Mouse (Mus musculus) C2C12 (cell line): Measurements from ENCODE around the gene Ctdspl. TPM values are rescaled to one million over a fixed set of nuclear protein-coding genes. Genes with fewer than 3 reads are reported as not detected.
A peak's percentile ranks its signal among the peaks of the same experiment; 100 is the strongest.

Experiments used
- H3K27me3 ChIP-seq: one replicate; pipeline ENCODE4 v1.6.1; 2011; ENCODE audit not compliant: control insufficient read depth, insufficient read depth, insufficient read length
- H3K36me3 ChIP-seq: one replicate; pipeline ENCODE4 v1.6.1; 2011; ENCODE audit not compliant: control insufficient read depth, insufficient read depth
- H3K4me3 ChIP-seq: one replicate; pipeline ENCODE4 v1.5.1; 2011; ENCODE audit warnings: mild to moderate bottlenecking, control low read depth; ENCODE audit not compliant: poor library complexity, insufficient read depth, severe bottlenecking
- H3K79me2 ChIP-seq: one replicate; pipeline ENCODE4 v1.6.1; 2011; ENCODE audit not compliant: control insufficient read depth, insufficient read depth
- H3K79me3 ChIP-seq: one replicate; pipeline ENCODE4 v1.6.1; 2011; ENCODE audit warnings: low read depth, control low read depth
- H3ac ChIP-seq: one replicate; pipeline ENCODE3; 2011; ENCODE audit warnings: low read depth; ENCODE audit not compliant: control insufficient read depth, insufficient read length
- CEBPB ChIP-seq: IDR thresholded peaks from one replicate; pipeline ENCODE4 v1.6.1; 2011; ENCODE audit warnings: low read depth, mild to moderate bottlenecking, control low read depth, moderate library complexity
- CTCF ChIP-seq: IDR thresholded peaks from one replicate; pipeline ENCODE4 v1.5.1; 2011; ENCODE audit not compliant: control insufficient read depth, insufficient read depth, insufficient read length
- FOSL1 ChIP-seq: IDR thresholded peaks from one replicate; pipeline ENCODE4 v1.8.0; 2011; ENCODE audit warnings: mild to moderate bottlenecking, low read length; ENCODE audit not compliant: poor library complexity, insufficient read depth, severe bottlenecking
- MAX ChIP-seq: IDR thresholded peaks from one replicate; pipeline ENCODE4 v1.6.1; 2011; ENCODE audit warnings: mild to moderate bottlenecking, control low read depth
- MYOD1 ChIP-seq: IDR thresholded peaks from one replicate; pipeline ENCODE4 v1.6.1; 2011; ENCODE audit warnings: low read depth; ENCODE audit not compliant: control insufficient read depth, insufficient read length
- MYOG ChIP-seq: IDR thresholded peaks from one replicate; pipeline ENCODE4 v1.6.1; 2011; ENCODE audit not compliant: control insufficient read depth, insufficient read length; ENCODE audit errors: extremely low read depth
- USF1 ChIP-seq: IDR thresholded peaks from one replicate; pipeline ENCODE4 v1.6.1; 2011; ENCODE audit warnings: low read depth, mild to moderate bottlenecking, control low read depth, moderate library complexity
- polyA plus RNA-seq: library from polyadenylated mRNA; unstranded; fragments of >200 nt; fragmentation: generic; extraction: Trizol; gene quantifications from one replicate; pipeline ENCODE4 v1.2.1, GENCODE M21; 2012; ENCODE audit warnings: missing spikeins

Gene Ctdspl
- polyA plus RNA-seq, 1 experiment: 5.6 TPM

GRCm38 (mm10) chr9:119000196-119000595, 73.9 kb downstream of the Ctdspl start:
- no peaks in the 10 kb centered on the region for H3K36me3 ChIP-seq
- no peak overlapping the region for H3K4me3 ChIP-seq
- no peak overlapping the region for H3ac ChIP-seq

GRCm38 (mm10) chr9:119002267-119002666, 76.0 kb downstream of the Ctdspl start:
- Histone ChIP-seq H3K27me3 (no peaks in the 10 kb centered on the region), H3K79me3 (peaks cover 2% of the 10 kb centered on the region), H3K36me3 (no peaks in the 10 kb centered on the region), H3K79me2 (peaks cover 14% of the 10 kb centered on the region), H3K4me3 (no peak overlapping the region), H3ac (no peak overlapping the region)
- TF ChIP-seq MAX: no peak
- TF ChIP-seq CEBPB: peak; percentile 16

More at GRCm38 (mm10) chr9:119000196-119000595, 73.9 kb downstream of the Ctdspl start:
- Histone ChIP-seq H3K79me2 (peaks cover 14% of the 10 kb centered on the region), H3K27me3 (no peaks in the 10 kb centered on the region), H3K79me3 (peaks cover 2% of the 10 kb centered on the region)
- TF ChIP-seq MYOG: no peak
- TF ChIP-seq USF1: no peak
- TF ChIP-seq CTCF: no peak

- Histone ChIP-seq H3K4me3 (no peak overlapping the region), H3K79me2 (peaks cover 14% of the 10 kb centered on the region), H3ac (no peak overlapping the region), H3K27me3 (no peaks in the 10 kb centered on the region), H3K79me3 (no peaks in the 10 kb centered on the region), H3K36me3 (no peaks in the 10 kb centered on the region)
- TF ChIP-seq MYOD1: no peak
- no peak for TF ChIP-seq CTCF
- no peak for TF ChIP-seq MYOG
- TF ChIP-seq USF1: no peak
- TF ChIP-seq FOSL1: no peak
- no peak for TF ChIP-seq MAX
- TF ChIP-seq CEBPB: no peak
Observed at GRCm38 (mm10) chr9:119003990-119004702, 77.9 kb downstream of the Ctdspl start.

GRCm38 (mm10) chr9:119004703-119005076, 78.4 kb downstream of the Ctdspl start:
- no peaks in the 10 kb centered on the region for H3K27me3 ChIP-seq
- H3ac ChIP-seq: no peak overlapping the region
- no peaks in the 10 kb centered on the region for H3K79me3 ChIP-seq
- H3K36me3 ChIP-seq: no peaks in the 10 kb centered on the region
- peaks cover 14% of the 10 kb centered on the region for H3K79me2 ChIP-seq
- TF ChIP-seq CTCF: no peak
- no peak for TF ChIP-seq CEBPB
- TF ChIP-seq MYOD1: no peak
- no peak for TF ChIP-seq FOSL1
- no peak for TF ChIP-seq MAX
- TF ChIP-seq MYOG: no peak
- no peak for TF ChIP-seq USF1
- H3K4me3 ChIP-seq: no peak overlapping the region

GRCm38 (mm10) chr9:119005303-119006029, 79.2 kb downstream of the Ctdspl start:
- Histone ChIP-seq H3K27me3 (no peaks in the 10 kb centered on the region), H3ac (no peak overlapping the region)
- no peak for TF ChIP-seq MYOG
- no peak for TF ChIP-seq MYOD1
- no peak for TF ChIP-seq MAX
- TF ChIP-seq CEBPB: no peak
- TF ChIP-seq CTCF: no peak
- TF ChIP-seq FOSL1: no peak
- TF ChIP-seq USF1: no peak

GRCm38 (mm10) chr9:119007266-119007665, 81.0 kb downstream of the Ctdspl start:
- Histone ChIP-seq H3K27me3 (no peaks in the 10 kb centered on the region), H3ac (no peak overlapping the region), H3K79me2 (peaks cover 14% of the 10 kb centered on the region), H3K4me3 (no peak overlapping the region), H3K36me3 (no peaks in the 10 kb centered on the region), H3K79me3 (no peaks in the 10 kb centered on the region)
- TF ChIP-seq FOSL1: no peak
- no peak for TF ChIP-seq USF1
- TF ChIP-seq MYOG: no peak
- no peak for TF ChIP-seq CTCF
- TF ChIP-seq MAX: no peak
- no peak for TF ChIP-seq CEBPB
- TF ChIP-seq MYOD1: no peak

More at GRCm38 (mm10) chr9:119005303-119006029, 79.2 kb downstream of the Ctdspl start:
- Histone ChIP-seq H3K79me3 (no peaks in the 10 kb centered on the region), H3K79me2 (peaks cover 14% of the 10 kb centered on the region), H3K4me3 (no peak overlapping the region), H3K36me3 (no peaks in the 10 kb centered on the region)
